Mouse (Mus musculus) forelimb bud, embryonic 11.5 days (tissue): ENCODE results near the gene Scml4.

Source experiments
- DNase-seq: peaks from one replicate; pipeline ENCODE4 v3.0.0-alpha.2; 2012; ENCODE audit warnings: low read depth, low spot score

The Scml4 gene

DNA sequence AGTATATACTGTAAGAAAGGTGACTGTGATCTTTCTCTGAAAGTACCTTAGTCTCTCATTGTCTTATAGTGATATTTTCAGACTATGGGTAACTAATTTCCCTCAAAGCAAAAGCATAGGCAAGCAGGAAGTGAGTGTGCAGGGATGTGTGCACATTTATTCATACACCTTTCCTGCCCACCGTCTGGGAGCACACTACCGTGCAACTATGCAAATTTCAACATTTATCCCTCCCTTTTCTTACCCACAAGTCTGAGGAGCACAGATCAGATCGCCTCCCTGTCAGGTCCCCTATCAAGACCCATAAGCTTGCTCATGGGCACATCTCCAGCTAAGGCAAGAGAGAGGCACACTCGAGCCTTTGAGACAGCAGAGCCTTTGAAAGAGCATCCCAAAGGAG is 41.2 kb downstream of the Scml4 start:
- no peak for DNase-seq

DNA sequence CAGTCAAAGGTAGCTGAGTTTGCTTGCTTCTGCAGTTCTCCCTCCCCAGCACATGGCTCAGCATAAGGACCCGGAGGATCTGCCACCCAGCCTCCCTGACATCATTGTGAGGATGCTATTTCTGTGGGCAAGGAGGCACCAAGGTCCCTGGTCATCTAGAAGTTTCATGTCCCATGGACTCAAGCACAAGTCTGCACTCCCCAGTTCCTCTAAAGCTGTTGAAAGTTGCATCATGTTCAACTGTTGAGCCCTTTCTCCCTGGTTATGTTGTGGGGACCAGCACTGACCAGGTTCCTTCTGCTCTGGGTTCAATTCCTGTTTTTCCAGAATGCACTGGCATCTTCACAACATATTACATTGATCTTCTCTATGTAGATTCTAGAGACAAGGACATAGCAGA is 42.9 kb downstream of the Scml4 start:
- DNase-seq = no peak

DNA sequence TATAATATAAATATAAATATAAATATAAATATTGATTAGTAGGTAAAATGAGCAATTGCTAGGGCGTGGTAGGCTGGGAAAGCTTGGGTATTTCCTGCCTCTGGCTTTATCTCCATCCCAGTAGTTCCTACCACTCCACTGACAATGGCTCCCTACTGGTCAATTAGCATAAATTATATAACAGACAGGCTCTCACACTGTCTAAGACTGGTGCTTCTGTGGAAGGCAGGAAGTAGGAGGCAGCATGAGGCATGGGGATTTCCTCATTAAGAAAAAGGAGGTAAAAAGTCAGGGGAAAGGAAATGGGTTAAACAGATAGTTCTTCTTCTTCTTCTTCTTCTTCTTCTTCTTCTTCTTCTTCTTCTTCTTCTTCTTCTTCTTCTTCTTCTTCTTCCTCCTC is 48.4 kb downstream of the Scml4 start:
- DNase-seq = no peak

DNA sequence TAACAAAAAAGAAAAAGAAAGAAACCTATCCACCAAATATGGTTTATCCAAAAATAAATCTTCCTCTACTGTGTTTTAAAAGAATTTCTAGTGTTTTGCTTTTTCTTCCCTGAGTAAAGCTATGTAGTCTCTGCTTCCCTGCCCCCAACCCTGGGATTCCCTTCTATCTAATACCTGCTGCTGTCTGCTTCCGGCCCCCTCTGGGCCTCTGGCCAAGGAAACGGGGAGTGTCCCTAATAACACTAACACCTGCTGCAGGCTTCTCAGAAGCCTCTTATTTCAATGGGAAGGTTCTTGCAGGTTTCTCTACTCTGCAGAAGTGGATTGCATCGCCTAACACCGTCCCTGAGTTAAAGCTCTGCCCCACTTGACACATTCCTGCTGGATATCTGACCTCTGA is 50.4 kb downstream of the Scml4 start:
- DNase-seq = no peak

DNA sequence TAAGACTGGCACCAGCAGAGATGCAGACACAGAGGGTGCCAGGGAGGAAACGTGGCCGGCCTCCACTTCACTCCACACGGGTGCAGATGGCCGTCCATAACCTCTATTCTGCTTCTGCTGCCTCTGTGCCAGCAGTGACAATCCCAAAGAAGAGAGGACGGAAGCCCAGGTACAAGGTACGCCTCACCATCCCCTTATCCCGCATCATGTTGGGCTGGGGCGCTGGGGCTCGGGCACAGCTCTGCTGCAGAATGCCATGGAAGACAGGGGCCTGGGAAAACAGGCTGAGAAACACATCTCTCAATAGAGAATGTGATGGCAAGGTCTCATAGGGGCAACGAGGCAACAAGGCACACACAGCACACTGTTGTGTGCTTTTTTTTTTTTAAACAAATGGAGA is 51.9 kb downstream of the Scml4 start:
- DNase-seq = no peak

DNA sequence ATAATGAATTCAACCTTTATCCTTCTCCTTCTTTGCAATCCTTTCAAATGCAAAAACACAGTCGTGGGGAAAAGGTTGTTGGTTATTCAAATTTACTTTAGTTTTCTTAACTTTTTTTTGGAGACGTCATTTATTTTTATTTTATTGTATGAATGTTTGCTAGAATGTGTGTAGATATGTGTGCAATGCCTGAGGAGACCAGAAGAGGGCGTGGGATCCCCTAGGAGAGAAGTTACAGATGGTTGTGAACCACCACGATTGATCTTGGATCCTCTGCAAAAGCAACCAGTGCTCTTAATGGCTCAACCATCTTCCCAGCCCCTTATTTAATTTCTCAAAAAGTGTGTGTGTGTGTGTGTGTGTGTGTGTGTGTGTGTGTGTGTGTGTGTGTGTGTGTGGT is 53.0 kb downstream of the Scml4 start:
- no peak for DNase-seq

DNA sequence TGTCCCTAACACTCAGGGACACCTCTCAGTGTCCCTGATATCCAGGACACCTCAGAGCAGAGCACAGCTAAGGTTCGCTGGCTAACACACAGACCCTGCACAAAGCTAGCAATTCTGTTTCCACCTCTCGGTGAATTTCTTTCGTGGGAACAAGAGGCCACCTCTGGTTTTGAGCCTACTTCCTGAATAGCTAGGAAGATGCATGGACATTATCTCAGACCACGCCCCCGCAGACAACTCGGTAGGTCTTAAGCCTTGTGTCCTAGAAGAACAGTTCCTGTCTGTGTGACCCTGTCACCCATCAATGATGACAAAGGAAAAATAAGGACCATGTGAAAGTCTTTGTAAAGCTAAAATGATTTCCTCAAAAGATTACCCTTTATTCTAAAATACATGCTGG is 54.0 kb downstream of the Scml4 start:
- DNase-seq = no peak

DNA sequence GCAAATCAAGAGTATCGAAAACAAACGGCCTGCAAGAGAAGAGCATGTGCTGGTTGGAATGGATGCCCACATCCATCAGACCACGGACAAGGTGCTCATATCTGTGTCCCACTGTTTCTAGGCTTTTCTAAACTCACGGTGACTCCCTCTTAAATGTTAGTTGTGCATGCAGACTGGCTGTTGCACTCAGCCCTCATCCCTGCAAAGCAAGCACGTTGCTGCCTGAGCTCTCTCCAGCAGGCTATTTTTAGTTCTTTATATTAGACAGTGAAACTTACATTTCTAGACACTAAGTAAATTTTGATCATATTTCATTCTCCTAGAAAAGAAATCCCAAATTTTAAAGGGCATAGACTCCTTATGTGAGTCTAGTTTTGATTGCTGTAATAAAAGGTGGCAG is 57.2 kb downstream of the Scml4 start:
- DNase-seq = no peak

DNA sequence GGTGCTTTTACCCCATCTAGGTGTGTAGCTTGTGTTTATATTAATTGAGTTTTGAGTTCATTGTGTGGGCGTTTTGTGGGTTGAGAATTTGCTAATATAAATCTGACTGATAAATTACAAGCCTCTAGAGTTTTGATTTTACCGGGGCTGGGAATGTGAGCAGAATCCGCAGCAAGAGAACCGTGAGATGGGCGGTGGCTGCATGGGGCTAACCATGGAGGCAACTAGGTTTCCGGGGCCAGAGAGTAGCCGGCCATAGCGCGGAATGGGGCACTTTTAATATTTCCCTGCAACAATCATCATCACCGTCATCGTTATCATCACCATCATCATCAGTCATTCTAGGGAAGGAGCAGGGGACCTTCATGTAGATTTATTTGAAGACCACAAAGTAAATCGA is 59.6 kb downstream of the Scml4 start:
- no peak for DNase-seq

DNA sequence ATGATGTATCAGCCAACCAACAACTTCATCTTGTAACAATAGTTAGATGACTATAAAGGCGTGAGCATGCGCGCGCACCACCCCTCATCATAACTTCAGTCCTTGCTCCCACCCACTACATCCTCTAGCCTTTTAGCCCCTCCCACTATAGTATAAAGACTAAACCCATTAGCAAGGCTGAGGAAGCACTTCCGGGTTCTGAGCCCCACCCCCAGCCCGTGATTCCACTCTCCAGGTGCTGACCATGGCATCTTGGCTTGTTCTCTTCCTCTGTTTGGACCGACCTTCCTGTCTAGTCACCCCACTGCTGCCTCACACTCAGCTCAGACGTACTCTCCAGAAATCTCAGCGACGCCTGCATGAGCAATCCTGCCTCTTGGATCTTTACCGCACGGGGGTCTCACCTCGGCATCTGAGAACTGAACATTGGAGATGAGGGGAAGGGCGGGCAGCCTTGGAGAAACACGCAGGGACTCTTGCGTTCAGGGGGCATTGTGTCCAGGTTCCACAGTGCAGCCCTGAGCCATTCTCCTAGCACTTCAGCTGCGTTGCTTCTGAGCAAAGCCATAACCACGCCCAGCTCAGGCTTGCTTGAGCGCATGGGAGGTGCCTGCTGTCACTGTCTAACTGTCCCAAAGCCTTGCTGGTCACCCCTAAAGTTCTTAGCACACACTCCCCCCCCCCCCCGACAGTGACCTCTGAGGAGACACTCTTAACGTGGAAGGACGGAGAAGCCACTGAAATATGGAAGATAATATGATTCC is 65.1 kb downstream of the Scml4 start:
- DNase-seq = no peak

DNA sequence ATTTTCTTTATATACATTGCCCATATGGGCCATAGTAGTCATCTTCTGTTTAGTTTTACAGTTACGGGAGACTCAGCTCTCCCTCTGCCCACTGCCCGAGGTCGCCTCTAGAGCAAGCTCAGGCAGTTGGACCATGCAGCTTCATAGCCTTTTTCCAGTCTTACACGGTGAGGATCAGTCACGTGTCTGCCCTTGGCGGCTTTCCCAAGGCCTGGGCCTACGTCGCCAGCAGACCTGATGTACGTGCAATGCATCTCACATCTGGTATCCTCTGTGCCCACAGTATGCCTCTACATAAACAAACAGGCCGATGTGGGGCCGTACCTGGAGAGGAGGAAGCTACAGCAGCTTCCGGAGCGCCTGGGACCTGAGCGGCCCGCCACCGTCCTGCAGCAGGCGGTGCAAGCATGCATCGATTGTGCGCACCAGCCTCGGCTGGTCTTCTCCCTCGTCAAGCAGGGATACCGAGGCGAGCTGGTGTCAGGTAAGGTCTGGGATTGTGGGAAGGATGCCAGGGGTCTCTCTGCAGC is 70.0 kb downstream of the Scml4 start:
- DNase-seq = no peak

DNA sequence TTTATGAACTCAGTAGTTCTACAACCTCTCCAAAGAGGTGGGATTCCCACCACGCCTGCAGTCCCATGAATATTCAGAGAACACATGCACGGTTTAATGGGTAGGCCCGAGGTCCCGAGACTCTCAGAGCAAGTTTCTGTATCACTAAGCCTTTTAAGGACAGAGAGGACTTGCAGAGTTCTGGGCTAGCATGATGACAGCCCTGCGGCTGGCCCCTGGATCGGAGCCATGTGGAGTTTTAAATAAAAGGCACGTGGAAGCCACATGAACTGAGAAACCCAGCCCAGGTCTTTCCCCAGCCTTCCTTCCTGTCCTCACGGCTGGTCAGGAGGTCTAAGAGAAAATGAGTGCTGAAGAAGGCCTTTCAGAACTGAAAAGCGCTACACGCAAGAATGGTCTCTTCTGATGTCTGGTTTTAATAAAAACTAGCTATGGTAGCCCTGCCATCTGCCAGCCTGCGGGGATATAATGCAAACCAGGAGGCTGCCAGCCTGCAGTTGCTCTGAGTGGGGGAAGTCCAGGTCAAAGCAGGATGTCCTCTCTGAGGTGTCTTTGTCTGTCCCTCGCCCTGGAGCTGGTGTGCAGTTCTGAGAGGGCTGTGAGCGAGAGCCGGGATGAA is 72.8 kb downstream of the Scml4 start:
- no peak for DNase-seq

DNA sequence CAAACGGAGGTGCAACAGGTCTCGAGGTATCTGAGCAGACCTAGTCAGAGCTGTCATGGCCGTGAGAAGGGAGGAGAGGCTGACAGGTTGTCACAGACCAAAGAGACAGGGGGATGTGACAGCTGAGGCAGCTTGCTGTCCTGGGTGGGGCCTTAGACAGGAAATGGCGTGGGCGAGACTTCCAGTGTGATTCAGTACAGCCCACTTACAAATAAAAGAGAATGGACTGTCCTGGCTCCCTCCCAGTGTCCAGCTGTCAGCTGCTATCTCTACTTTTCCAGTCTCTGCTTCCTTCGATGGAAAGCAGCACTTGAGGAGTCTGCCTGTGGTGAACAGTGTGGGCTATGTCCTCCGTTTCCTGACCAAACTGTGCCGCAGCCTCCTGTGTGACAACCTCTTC is 74.5 kb downstream of the Scml4 start:
- DNase-seq = no peak

DNA sequence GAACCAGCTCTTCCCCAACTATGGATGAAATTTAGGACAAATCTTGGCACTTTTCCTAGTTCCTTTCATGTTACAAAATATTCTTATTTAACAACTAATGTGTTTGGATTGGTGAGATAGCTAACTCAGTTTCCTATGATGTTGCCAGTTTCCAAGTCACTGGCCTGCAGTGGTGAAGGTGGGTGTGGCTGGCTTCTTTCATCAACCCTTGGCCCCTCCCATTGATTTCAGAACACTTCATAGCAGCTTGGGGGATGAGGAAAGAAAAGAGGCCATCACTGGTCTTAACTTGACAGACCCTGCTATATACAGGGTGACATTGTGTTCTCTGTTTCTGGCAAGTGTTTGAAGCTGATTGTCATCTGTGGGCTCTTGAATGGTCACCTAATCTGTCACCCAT is 76.0 kb downstream of the Scml4 start:
- no peak for DNase-seq

DNA sequence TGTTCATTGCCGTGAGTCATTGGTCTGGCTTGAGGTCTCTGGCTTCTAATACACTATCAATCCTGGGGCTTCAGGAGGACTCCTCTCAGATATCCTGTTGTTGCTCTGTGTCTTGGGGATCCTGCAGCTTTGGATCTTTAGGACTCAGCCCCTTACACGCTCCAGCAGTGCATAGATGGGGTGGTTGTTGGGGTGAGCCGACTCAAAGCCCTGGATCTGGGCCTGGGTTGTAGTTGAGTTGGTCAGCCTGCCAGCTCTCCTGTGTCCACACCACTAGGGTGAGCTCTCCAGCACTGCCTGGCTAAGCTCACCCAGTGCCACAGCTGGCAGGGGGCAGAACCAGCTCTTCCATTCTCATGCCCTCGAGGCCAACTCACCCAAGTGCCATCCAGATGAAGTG is 78.2 kb downstream of the Scml4 start:
- no peak for DNase-seq

DNA sequence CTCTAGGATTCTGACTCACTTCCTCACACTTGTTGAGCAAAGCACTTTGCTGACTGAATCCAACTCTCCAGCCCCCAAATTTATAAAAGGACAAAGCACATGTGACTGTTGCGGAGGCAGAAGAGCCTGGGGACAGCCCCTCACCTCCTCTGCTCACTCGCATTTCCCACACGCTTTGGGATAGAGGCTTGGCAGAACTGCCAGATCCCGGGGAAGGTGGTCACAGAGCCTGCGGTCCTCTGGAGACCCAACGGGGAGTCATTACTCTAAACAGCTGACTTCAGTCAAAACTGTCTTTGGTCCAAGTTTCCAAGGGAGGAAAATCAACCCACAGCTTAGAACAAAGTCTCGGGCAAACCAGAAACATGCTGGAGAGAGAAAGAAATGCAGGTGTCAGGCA is 79.5 kb downstream of the Scml4 start:
- DNase-seq = no peak

DNA sequence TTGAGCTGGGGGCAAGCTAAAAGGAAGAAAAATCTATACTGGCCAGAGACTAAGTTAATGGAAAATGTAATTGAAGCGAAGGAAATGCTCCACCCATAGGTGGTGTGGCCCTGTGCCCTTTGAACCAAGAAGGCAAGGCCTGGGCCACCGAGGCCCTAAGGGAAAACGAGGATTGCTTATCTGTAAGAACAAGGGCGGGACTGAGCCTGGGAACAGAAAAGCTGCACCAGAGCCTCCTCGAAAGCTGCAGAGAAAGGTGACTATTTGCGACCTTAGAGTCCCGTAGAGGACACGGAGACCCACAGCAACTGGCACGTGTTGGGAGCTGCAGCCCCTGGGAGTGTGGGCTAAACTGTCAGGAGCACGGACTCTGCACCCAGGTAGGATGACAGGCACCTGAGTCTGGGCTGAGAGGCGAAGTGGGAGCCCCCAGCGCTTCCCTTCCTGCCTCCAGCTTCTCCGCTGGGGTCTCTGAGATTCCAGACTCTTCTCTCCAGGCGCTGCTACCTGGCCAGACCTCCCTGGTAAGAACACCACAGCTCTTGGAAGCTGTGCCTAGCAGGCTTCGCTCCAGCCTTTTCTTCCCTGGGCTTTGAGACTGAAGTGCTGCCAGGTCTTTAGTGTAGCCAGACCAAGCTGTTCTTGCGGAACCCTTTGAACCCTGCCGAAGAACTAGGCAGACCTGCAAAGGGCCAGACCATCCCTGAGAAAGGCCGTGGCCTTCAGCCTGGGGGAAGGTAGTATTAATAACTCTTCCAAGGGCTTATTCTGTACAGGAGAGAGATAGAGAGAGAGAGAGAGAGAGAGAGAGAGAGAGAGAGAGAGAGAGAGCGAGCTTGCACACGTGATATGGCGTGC is 80.3 kb downstream of the Scml4 start:
- no peak for DNase-seq

DNA sequence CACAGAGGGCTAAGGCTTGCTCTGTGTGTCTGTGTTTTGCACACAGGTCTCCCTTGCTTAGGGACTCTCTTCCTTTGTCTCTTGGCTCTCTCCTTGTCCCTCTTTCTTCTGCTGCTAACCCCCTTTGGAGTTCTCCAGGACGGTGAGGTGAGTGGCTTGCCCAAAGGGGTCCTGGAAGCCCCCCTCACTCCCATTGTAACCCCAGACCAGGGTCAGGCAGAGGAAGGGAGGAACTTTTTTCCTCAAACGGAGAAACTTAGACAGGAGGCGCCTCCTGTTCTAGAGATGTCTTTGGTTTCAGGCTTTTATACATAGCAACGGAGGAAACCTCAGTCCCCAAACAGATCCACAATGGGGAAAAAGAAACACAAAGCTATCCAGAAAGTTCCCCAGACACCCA is 81.1 kb downstream of the Scml4 start:
- DNase-seq = no peak

DNA sequence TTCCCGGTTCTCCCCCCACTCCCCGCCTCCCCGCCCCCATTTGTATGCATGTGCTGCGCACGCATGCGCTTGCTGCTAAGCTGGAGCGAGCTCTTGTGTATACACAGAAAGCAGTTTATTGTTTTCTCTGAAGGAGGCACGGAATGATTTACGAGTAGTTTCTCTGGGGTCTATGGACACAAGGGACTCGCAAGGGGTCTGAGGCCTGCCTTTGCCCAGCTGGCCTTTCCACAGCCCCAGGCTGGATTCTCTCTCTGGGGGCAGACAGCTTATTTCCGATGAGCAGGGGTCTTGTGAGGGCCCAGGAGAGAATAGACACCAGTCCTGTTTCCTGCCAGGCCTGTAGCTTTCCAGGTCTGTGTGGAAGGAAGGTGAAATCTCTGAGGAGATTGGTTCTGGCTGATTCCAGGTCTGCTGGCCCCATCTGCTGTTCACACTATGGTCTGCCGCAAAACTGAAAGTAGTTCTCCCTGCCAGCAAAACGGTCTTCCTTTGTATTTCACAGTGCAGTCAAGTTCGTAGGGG is 81.6 kb downstream of the Scml4 start:
- DNase-seq = no peak

DNA sequence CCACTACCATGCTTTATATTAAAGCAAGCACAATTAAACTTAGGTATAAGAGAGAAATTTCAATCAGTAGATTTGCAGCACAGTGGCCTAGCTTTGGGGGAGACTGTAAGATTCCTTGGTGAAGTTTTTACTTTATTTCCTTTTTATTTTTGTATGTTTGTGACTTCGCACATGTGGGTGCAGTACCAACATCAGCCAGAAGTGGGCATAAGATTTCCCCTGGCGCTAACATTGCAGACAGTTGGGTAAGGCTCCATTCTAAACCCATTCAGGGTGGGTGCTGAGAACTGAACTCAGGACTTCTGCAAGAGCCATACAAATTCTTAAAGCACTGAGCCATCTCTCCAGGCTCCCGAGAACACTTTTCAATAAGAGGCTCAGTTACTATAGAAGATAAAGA is 82.1 kb downstream of the Scml4 start:
- DNase-seq = no peak

DNA sequence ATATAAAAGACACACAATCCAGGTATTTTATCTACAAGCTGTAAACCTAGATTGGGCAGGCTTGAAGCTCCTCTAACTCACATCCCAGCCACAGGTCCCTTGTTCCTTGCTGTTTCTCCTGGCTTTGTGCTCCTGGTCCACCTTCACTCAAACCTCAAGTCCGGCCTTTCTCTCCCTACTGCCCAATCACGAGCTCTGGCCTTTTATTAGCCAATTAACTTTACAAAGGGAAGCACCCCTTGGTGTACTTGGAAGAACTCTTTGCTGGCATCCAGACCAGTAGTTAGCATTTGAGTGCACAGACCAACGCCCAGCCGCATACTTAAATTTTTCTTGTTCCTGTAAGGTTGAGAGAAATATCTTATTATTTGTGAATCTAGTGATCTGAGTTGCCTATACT is 85.1 kb downstream of the Scml4 start:
- DNase-seq = no peak

DNA sequence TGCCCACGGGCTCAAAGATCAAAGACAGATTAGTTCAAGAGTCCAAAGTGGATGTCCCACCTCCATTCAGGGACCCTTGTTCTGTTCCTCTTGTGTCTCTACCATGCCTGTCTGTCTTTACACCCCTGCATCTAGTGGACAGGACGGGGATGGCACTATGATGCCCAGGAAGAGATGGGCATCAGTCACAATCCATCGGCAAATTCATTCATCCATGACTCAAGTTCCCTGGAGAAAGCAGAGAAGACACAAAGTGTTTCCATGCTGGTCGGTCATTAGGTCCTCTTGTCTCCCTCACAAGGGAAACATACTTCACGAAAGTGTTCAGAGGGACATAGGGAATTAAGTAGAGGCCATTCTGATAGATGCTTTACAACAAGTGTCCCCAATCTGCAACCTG is 87.2 kb downstream of the Scml4 start:
- DNase-seq = no peak
